Mouse (Mus musculus) heart, embryonic 10.5 days (tissue): ENCODE measurements at regions not wholly inside any gene's neighbourhood (a gene's known extent, or its start where the extent isn't known, plus 50 kb on each side); places are given as distances from the start of the nearest gene placed in this dataset.
"Not testable (repeated sequence)": the region's sequence is repeated elsewhere in the genome, so short reads cannot be mapped to it uniquely, and the experiment has no call there.

Experiments used
- DNase-seq: peaks from one replicate; pipeline ENCODE4 v3.0.0-alpha.2; 2017; ENCODE audit warnings: low spot score
- H3K27ac ChIP-seq: fragments of 300-500 bp; sonication (generic); 2 replicates; pipeline ENCODE4 v1.5.1; 2016; ENCODE audit warnings: mild to moderate bottlenecking
- H3K27me3 ChIP-seq: fragments of 300-500 bp; sonication (generic); 2 replicates; pipeline ENCODE4 v1.6.1; 2016; ENCODE audit warnings: mild to moderate bottlenecking; ENCODE audit not compliant: poor library complexity, insufficient read depth, severe bottlenecking
- H3K36me3 ChIP-seq: fragments of 300-500 bp; sonication (generic); 2 replicates; pipeline ENCODE4 v1.6.1; 2016; ENCODE audit warnings: mild to moderate bottlenecking, moderate library complexity
- H3K4me1 ChIP-seq: fragments of 300-500 bp; sonication (generic); 2 replicates; pipeline ENCODE4 v1.6.1; 2016; ENCODE audit warnings: mild to moderate bottlenecking
- H3K4me3 ChIP-seq: fragments of 300-500 bp; sonication (generic); 2 replicates; pipeline ENCODE4 v1.5.1; 2016; ENCODE audit warnings: mild to moderate bottlenecking, moderate library complexity
- H3K9me3 ChIP-seq: fragments of 300-500 bp; sonication (generic); 2 replicates; pipeline ENCODE4 v1.6.1; 2016; ENCODE audit warnings: mild to moderate bottlenecking, moderate library complexity
- WGBS: fragments of 180-500 bp; shearing (Covaris S2); methylation state at CpG from one replicate; pipeline ENCODE4 v1.1.7; 2016; 5-methylcytosine and 5-hydroxymethylcytosine counted together

DNA sequence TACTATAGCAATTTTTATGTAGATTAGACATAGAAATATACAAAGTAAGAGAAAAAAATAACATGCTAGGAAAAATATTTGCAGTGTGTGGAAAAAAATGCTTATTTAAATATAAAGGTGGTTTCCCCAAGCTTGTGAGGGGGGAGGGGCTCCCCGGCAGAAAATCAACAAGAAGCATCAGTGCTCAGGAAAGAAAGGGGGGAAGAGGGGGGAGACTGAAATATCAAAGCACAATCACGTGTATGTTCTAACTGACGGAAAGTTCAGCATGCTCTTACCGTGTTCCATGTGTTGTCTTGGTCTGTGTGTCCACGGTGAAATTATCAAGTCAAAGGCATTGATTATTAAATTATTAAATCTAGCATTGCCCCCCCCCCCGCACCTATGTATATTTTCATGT lies 92.3 kb upstream of the Tspan5 start:
- Histone ChIP-seq H3K4me1 (peaks cover 9% of the 10 kb centered on the region), H3K4me3 (no peak overlapping the region), H3K36me3 (no peaks in the 10 kb centered on the region), H3K9me3 (0 out of 2 replicates have a peak, but pooled peaks cover 5% of the 10 kb centered on the region), H3K27me3 (peaks cover 4% of the 10 kb centered on the region; the same call in 1 of the 2 replicates), H3K27ac (no peak overlapping the region)
- no peak for DNase-seq
- 86% methylated on average over 6 of the region's 6 CpGs for WGBS

DNA sequence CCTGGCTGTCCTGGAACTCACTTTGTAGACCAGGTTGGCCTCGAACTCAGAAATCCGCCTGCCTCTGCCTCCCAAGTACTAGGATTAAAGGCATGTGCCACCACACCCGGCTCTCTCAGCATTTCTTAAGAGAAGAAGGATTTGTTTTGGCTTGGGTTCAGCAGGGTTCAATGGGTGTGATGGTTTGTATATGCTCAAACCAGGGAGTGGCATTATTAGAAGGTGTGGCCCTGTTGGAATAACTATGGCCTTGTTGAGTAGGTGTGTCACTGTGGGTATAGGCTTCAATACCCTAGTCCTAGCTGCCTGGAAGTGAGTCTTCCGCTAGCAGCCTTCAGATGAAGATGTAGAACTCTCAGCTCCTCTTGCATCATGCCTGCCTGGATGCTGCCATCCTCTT lies 91.3 kb upstream of the Tspan5 start:
- not testable (repeated sequence) for H3K4me1 ChIP-seq, H3K36me3 ChIP-seq, H3K4me3 ChIP-seq, H3K27ac ChIP-seq, DNase-seq, H3K27me3 ChIP-seq, H3K9me3 ChIP-seq
- WGBS = 87% methylated on average over 4 of the region's 4 CpGs

DNA sequence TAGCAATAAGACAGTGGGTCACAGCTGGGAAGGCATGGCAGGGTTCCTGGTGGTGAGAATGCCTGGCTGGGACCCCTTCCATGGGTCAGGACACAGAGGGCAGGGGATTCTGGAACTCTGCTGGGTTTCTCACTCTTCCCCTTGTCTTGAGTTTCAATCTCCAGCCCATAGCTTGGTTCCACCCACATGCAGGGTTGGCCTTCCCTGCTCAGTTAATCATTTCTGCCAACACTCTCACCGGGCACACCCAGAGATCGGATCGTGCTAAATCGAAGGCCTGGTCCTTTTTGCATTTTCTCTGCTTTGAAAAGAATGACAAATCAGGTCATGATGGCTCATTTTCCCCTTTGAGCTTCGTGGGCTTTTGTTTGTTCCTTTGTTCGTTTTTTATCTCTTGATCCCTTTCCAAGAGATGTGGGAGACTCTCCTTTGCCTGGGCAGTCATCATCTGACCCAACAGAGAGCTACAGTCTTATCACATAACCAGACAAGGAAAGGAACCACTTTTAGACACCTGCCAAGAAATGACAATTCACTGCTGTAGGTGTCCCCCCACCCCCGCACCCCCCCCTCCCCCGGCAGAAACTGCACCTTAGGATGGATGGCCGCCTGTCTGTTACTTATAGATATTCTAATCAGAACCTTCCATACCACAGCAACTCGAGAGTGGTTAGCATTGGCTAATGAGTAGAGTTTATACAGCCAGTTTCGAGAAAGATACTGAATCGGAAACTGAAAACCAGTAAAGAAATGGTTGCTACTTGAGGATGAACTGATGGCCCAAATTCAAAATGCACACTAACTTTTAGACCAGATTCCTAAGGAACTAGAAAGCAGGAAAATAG lies 90.4 kb upstream of the Tspan5 start:
- WGBS = 81% methylated on average over 12 of the region's 12 CpGs
- Histone ChIP-seq H3K27me3 (no peaks in the 10 kb centered on the region), H3K36me3 (no peaks in the 10 kb centered on the region), H3K9me3 (0 out of 2 replicates have a peak, but pooled peaks cover 5% of the 10 kb centered on the region), H3K27ac (no peak overlapping the region), H3K4me3 (no peak overlapping the region), H3K4me1 (no peaks in the 10 kb centered on the region)
- DNase-seq = no peak

DNA sequence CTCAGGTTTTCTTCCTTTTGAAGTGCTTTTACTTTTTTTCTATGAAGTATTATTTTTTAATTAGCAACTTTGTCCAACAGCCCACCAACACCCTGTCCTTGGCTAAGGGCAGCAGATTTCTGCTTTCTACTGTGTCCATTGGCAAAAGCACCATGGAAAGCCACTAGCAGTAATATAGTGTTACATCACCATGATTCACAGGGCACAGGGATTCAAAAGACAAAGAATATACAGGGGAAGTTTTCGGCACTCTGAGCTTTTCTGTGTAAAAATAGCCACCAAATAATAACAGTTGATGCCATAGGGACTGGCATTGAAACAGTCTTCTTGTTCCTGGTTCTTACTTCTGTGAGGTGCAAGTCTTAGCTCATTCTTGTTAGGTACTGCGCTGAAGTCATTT lies 89.8 kb upstream of the Tspan5 start:
- H3K4me3 ChIP-seq = no peak overlapping the region
- H3K9me3 ChIP-seq = 0 out of 2 replicates have a peak, but pooled peaks cover 5% of the 10 kb centered on the region
- H3K36me3 ChIP-seq = no peaks in the 10 kb centered on the region
- no peaks in the 10 kb centered on the region for H3K4me1 ChIP-seq
- WGBS = 89% methylated on average over 2 of the region's 2 CpGs
- H3K27me3 ChIP-seq = no peaks in the 10 kb centered on the region
- DNase-seq = no peak
- H3K27ac ChIP-seq = no peak overlapping the region

- Histone ChIP-seq H3K27me3 (no peaks in the 10 kb centered on the region), H3K9me3 (0 out of 2 replicates have a peak, but pooled peaks cover 5% of the 10 kb centered on the region), H3K4me1 (no peaks in the 10 kb centered on the region), H3K4me3 (no peak overlapping the region), H3K27ac (no peak overlapping the region), H3K36me3 (no peaks in the 10 kb centered on the region)
- WGBS = 85% methylated on average over 4 of the region's 4 CpGs
- DNase-seq = no peak
Observed at GRCm38 (mm10) chr3:138652685-138653084, 89.3 kb upstream of the Tspan5 start.

DNA sequence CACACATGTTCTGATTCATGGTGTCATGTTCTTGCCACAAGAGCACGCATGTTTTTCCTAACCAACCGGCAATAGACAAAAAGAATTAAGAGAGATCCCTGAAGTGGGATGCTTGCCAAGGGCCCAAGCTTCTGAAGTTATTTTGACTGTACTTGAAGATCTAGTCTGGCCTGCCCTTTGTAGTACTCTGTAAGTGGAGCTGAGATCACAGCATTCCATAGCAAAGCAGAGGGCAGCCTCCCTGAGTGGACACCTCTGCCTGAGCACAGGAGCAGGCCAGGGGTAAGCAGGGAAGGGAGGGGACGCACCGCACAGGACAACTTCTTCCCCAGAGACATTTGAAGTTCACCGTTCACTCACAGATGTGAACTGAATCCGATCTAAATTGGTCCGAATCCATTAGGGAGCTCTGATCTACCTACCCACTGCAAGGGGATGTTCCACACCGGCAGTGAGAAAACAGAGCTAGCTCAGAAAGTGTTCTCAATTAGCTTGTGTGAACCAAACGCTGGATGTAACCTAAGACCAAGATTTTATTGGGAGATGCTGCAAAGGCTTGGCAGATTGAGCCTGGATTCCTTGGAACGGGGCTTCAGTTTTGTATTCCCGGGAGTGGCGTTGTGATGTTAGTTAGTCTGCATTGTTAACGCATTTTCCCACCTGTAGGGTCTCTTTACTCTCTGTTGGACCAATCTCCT lies 88.3 kb upstream of the Tspan5 start:
- Histone ChIP-seq H3K9me3 (0 out of 2 replicates have a peak, but pooled peaks cover 5% of the 10 kb centered on the region), H3K27ac (no peak overlapping the region), H3K4me3 (no peak overlapping the region), H3K36me3 (no peaks in the 10 kb centered on the region), H3K27me3 (no peaks in the 10 kb centered on the region), H3K4me1 (no peaks in the 10 kb centered on the region)
- 91% methylated on average over 13 of the region's 13 CpGs for WGBS
- no peak for DNase-seq

DNA sequence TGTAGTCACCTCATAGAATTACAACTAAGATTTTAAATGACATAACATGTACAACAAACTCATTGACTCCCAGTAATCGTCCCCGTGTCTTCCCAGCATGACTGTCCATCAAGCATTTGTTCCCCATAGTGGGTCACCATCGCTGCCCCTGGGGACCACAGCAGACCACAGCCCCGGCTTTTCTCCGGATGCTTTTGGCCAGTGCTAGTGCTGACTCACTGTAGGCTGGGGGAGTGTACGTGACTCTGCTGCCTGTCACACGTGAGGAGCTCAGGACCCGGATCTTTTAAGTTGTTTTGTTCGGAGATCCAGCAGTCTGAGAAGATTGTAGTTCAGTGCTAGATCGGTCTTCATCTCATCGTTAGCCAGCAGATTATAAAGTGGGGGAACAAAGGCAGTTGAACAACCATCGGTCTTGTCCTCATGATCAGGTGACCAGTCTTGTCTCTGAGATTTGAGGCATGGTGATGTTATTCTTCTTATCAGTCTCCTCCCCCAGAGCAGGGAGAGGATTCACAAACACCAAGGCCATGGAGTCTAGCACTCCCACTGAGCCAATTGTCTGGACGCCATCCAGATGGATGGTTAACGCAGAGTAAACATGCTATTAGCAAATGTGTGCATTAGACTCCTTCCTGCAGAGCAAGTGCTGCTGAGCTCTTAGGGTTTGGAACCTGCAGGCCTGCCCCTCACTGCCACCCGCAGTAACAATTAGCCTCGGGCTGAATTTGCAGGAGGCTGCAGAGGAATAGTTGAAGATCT lies 87.2 kb upstream of the Tspan5 start:
- Histone ChIP-seq H3K4me3 (no peak overlapping the region), H3K27ac (no peak overlapping the region), H3K36me3 (no peaks in the 10 kb centered on the region), H3K4me1 (no peaks in the 10 kb centered on the region), H3K27me3 (no peaks in the 10 kb centered on the region), H3K9me3 (peaks cover 10% of the 10 kb centered on the region; the same call in 1 of the 2 replicates)
- no peak for DNase-seq
- 76% methylated on average over 16 of the region's 16 CpGs for WGBS

DNA sequence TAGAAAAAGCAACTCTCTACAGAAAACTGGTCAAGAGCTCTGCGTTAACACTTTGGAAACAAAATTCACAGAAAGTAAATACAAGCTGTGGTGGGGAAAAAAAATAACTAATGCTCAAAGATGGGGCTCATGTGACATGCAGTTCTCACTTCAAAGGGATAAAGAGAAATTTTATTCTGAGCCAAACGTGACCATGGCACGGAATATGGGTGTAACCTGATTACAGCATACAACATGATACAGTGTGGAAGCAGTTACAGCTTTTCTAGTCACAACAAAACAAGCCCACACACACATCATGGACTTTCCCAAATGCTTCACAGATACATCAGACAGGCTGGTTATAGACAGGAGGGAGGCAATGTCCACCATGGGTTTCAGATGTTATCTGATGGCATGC lies 86.5 kb upstream of the Tspan5 start:
- DNase-seq = no peak
- Histone ChIP-seq H3K4me1 (no peaks in the 10 kb centered on the region), H3K9me3 (peaks cover 10% of the 10 kb centered on the region; the same call in 1 of the 2 replicates), H3K36me3 (no peaks in the 10 kb centered on the region), H3K4me3 (no peak overlapping the region), H3K27me3 (no peaks in the 10 kb centered on the region), H3K27ac (no peak overlapping the region)
- WGBS = 89% methylated on average over 3 of the region's 3 CpGs

GRCm38 (mm10) chr3:138662625-138663024 lies 79.4 kb upstream of the Tspan5 start:
- 80% methylated on average over 2 of the region's 2 CpGs for WGBS
- no peaks in the 10 kb centered on the region for H3K4me1 ChIP-seq
- H3K9me3 ChIP-seq = peaks cover 5% of the 10 kb centered on the region; the same call in 1 of the 2 replicates
- no peak overlapping the region for H3K27ac ChIP-seq
- DNase-seq = no peak
- no peak overlapping the region for H3K4me3 ChIP-seq
- H3K36me3 ChIP-seq = no peaks in the 10 kb centered on the region
- H3K27me3 ChIP-seq = no peaks in the 10 kb centered on the region

DNA sequence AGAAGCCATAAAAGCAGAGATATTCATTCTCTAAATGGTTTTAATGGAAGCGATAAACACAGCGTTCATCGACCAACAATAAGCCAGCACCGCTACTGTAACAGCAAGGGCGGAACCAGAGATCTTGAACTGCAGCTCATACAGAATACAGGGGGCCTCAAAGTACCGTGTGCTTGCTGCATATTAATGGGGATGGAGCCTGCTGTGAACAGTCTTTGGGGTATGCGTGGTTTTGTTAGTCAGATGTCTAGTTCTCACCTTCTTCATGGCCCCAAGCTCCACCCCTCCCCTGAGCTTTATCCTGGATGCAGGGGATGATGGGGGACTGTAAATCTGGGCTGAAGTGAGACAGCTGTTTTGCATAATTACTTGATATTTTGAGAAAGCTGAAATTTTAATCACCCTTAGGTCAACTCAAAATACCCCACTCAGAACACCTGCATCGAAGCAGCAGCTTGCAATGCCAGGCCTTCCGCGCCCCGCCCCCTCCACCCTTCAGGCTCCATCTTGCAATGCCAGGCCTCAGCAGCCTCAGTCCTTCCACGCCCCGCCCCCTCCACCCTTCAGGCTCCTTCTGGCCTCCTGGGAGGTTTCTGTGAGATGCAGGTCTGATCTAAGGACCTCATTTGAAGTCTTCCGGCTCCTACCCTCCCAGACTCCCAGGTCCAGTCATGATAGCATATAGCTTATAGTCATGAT lies 73.5 kb upstream of the Tspan5 start:
- Histone ChIP-seq H3K27ac (no peak overlapping the region), H3K27me3 (no peaks in the 10 kb centered on the region), H3K4me3 (no peak overlapping the region), H3K36me3 (no peaks in the 10 kb centered on the region), H3K4me1 (no peaks in the 10 kb centered on the region), H3K9me3 (no peaks in the 10 kb centered on the region; the same call in 1 of the 2 replicates)
- 82% methylated on average over 14 of the region's 14 CpGs for WGBS
- DNase-seq = no peak

DNA sequence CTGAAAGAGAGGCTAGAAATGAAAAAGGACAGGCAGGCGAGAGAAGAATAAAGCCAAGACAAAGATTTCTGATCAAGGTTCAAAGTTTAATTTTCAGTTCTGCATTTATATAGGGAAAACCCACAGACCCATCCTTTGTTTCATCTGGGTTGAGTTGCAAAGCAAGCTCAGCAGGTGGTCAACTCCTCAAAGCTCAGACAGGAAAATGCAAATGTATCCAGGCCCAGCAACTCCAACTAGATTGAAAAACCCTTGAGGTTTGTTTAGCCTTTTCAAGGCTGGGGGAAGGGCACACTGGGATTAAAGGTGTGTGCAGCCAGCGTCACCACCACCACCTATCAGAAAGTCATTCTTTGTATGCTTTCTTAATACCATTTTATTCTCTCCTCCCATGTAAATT lies 66.1 kb upstream of the Tspan5 start:
- H3K27ac ChIP-seq = no peak overlapping the region
- 58% methylated on average over 2 of the region's 2 CpGs for WGBS
- H3K4me1 ChIP-seq = no peaks in the 10 kb centered on the region
- no peak for DNase-seq
- no peak overlapping the region for H3K4me3 ChIP-seq
- no peaks in the 10 kb centered on the region for H3K9me3 ChIP-seq
- no peaks in the 10 kb centered on the region for H3K27me3 ChIP-seq
- H3K36me3 ChIP-seq = no peaks in the 10 kb centered on the region

GRCm38 (mm10) chr3:138678351-138678750 lies 63.6 kb upstream of the Tspan5 start:
- no peaks in the 10 kb centered on the region for H3K27me3 ChIP-seq
- H3K27ac ChIP-seq = no peak overlapping the region
- H3K4me1 ChIP-seq = no peaks in the 10 kb centered on the region
- H3K4me3 ChIP-seq = no peak overlapping the region
- WGBS = 83% methylated on average over 4 of the region's 4 CpGs
- no peaks in the 10 kb centered on the region for H3K9me3 ChIP-seq
- no peaks in the 10 kb centered on the region for H3K36me3 ChIP-seq
- DNase-seq = no peak
